ENCODE assay signal across 16 mouse cellular contexts in genomic region chr6:48967868-48968267, GRCm38 (mm10). TPM values are rescaled to one million over a fixed set of nuclear protein-coding genes. Genes with fewer than 3 reads are reported as not detected.
"Had no signal": no experiment of that assay in that cellular context is flagged by ENCODE, and none has a peak within 500 bp of the region (broad histone marks: within the 10 kb centered on the region; RNA-seq: fewer than 3 reads in every experiment).

No protein-coding gene starts in this region.

- DNase-seq: kidney, adult 18-20 months; kidney, adult 9 months; kidney, postnatal 14 days; kidney, postnatal 4 days; left cerebral cortex, postnatal 4 days; liver, postnatal 0 days; midbrain, embryonic 14.5 days; right cerebral cortex, postnatal 4 days; thymus, postnatal 25 days had no signal

- ATAC-seq: intestine, embryonic 16.5 days; liver, postnatal 0 days had no signal

RNA-seq across cellular contexts. Expression of gene Doxl2, which starts 6.9 kb away (rescaled TPM):
- total RNA-seq: layer of hippocampus, adult 18-20 months; layer of hippocampus, postnatal 14 days; left cerebral cortex, adult 8-10 months; left cerebral cortex, postnatal 14 days; left cerebral cortex, postnatal 4 days; megakaryocyte-erythroid progenitor cell, adult 5-6 weeks; midbrain, postnatal 0 days had no signal

RNA-seq across cellular contexts. Expression of gene Svs1, which starts 18.8 kb away (rescaled TPM):
- total RNA-seq: layer of hippocampus, adult 18-20 months; layer of hippocampus, postnatal 14 days; left cerebral cortex, adult 8-10 months; left cerebral cortex, postnatal 14 days; left cerebral cortex, postnatal 4 days; megakaryocyte-erythroid progenitor cell, adult 5-6 weeks; midbrain, postnatal 0 days had no signal

RNA-seq across cellular contexts. Expression of gene 1600015I10Rik, which starts 38.2 kb away (rescaled TPM):
- total RNA-seq: layer of hippocampus, adult 18-20 months; layer of hippocampus, postnatal 14 days; left cerebral cortex, adult 8-10 months; left cerebral cortex, postnatal 14 days; left cerebral cortex, postnatal 4 days; megakaryocyte-erythroid progenitor cell, adult 5-6 weeks; midbrain, postnatal 0 days had no signal
